Mouse (Mus musculus) left cerebral cortex, postnatal 4 days (tissue): ENCODE measurements at regions not wholly inside any gene's neighbourhood (a gene's known extent, or its start where the extent isn't known, plus 50 kb on each side); places are given as distances from the start of the nearest gene placed in this dataset.
A peak's percentile ranks its signal among the peaks of the same experiment; 100 is the strongest.

ENCODE experiments used
- DNase-seq: peaks from one replicate; pipeline ENCODE4 v3.0.0-alpha.2; 2022
- intact Hi-C: fragments of 180-260 bp; cut with DNase I; formaldehyde crosslinking; loops from one replicate; pipeline ENCODE4 v1.15.1; 2025

GRCm38 (mm10) chr4:94173096-94173495, 383.2 kb upstream of the Gm10306 start:
- DNase-seq: no peak
- intact Hi-C loops: no loop called here

- no peak for DNase-seq
- intact Hi-C loops: no loop called here
Observed at GRCm38 (mm10) chr4:94186997-94187396, 369.3 kb upstream of the Gm10306 start.

GRCm38 (mm10) chr4:94188354-94188753, 368.0 kb upstream of the Gm10306 start:
- DNase-seq: no peak
- intact Hi-C loops: no loop called here

GRCm38 (mm10) chr4:94188888-94189287, 367.5 kb upstream of the Gm10306 start:
- DNase-seq: peak; percentile 68
- intact Hi-C loops: no loop called here

GRCm38 (mm10) chr4:94190940-94191339, 365.4 kb upstream of the Gm10306 start:
- DNase-seq: no peak
- intact Hi-C loops: no loop called here

GRCm38 (mm10) chr4:94216265-94216664, 340.1 kb upstream of the Gm10306 start:
- intact Hi-C loops: no loop called here
- DNase-seq: no peak

GRCm38 (mm10) chr4:94235650-94236206, 320.6 kb upstream of the Gm10306 start:
- intact Hi-C loops: no loop called here

GRCm38 (mm10) chr4:94256026-94256425, 300.3 kb upstream of the Gm10306 start:
- intact Hi-C loops: no loop called here
- no peak for DNase-seq

More at GRCm38 (mm10) chr4:94235650-94236206, 320.6 kb upstream of the Gm10306 start:
- no peak for DNase-seq

- intact Hi-C loops: no loop called here
Observed at GRCm38 (mm10) chr4:94261136-94261535, 295.2 kb upstream of the Gm10306 start.

GRCm38 (mm10) chr4:94281732-94282131, 274.6 kb upstream of the Gm10306 start:
- intact Hi-C loops: no loop called here
- DNase-seq: no peak

More at GRCm38 (mm10) chr4:94261136-94261535, 295.2 kb upstream of the Gm10306 start:
- DNase-seq: no peak

- intact Hi-C loops: no loop called here
Observed at GRCm38 (mm10) chr4:94292150-94292549, 264.2 kb upstream of the Gm10306 start.

GRCm38 (mm10) chr4:94317298-94317697, 239.0 kb upstream of the Gm10306 start:
- intact Hi-C loops: no loop called here
- DNase-seq: no peak

More at GRCm38 (mm10) chr4:94292150-94292549, 264.2 kb upstream of the Gm10306 start:
- no peak for DNase-seq

GRCm38 (mm10) chr4:94326759-94327158, 229.6 kb upstream of the Gm10306 start:
- intact Hi-C loops: no loop called here
- no peak for DNase-seq

- intact Hi-C loops: no loop called here
- DNase-seq: no peak
Observed at GRCm38 (mm10) chr4:94343331-94343730, 213.0 kb upstream of the Gm10306 start.

GRCm38 (mm10) chr4:94349273-94349672, 207.1 kb upstream of the Gm10306 start:
- DNase-seq: no peak
- intact Hi-C loops: no loop called here

- intact Hi-C loops: no loop called here
- DNase-seq: no peak
Observed at GRCm38 (mm10) chr4:94356982-94357381, 199.4 kb upstream of the Gm10306 start.

- intact Hi-C loops: no loop called here
- DNase-seq: no peak
Observed at GRCm38 (mm10) chr4:94360810-94361527, 195.4 kb upstream of the Gm10306 start.

GRCm38 (mm10) chr4:94361528-94362217, 194.7 kb upstream of the Gm10306 start:
- intact Hi-C loops: no loop called here
- no peak for DNase-seq

GRCm38 (mm10) chr4:94365375-94365774, 191.0 kb upstream of the Gm10306 start:
- intact Hi-C loops: no loop called here
- DNase-seq: no peak

- intact Hi-C loops: no loop called here
- no peak for DNase-seq
Observed at GRCm38 (mm10) chr4:94367174-94367573, 189.2 kb upstream of the Gm10306 start.

GRCm38 (mm10) chr4:94370981-94371380, 185.4 kb upstream of the Gm10306 start:
- DNase-seq: no peak
- intact Hi-C loops: no loop called here

- intact Hi-C loops: no loop called here
- DNase-seq: no peak
Observed at GRCm38 (mm10) chr4:94376256-94376655, 180.1 kb upstream of the Gm10306 start.
